Mouse (Mus musculus) neural tube, embryonic 11.5 days (tissue): Measurements from ENCODE around the gene Grm8. TPM values are rescaled to one million over a fixed set of nuclear protein-coding genes. Genes with fewer than 3 reads are reported as not detected.

ENCODE experiments used
- ATAC-seq: fragments of 200-750 bp; cut with Nextera tagmentation; 2 replicates; pipeline ENCODE4 v1.8.0; 2017; ENCODE audit warnings: moderate number of reproducible peaks, mild to moderate bottlenecking, moderate TSS enrichment, moderate library complexity; ENCODE audit not compliant: insufficient read depth, low FRiP score, low TSS enrichment
- DNase-seq: peaks from one replicate; pipeline ENCODE4 v3.0.0-alpha.2; 2015; ENCODE audit warnings: low spot score
- H3K27ac ChIP-seq: fragments of 300-500 bp; sonication (generic); 2 replicates; pipeline ENCODE4 v1.5.1; 2014; ENCODE audit warnings: low read depth, mild to moderate bottlenecking, low read length
- H3K27me3 ChIP-seq: fragments of 300-500 bp; sonication (generic); 2 replicates; pipeline ENCODE4 v1.6.1; 2014; ENCODE audit warnings: mild to moderate bottlenecking, low read length, mixed read lengths; ENCODE audit not compliant: control insufficient read depth, insufficient read depth
- H3K36me3 ChIP-seq: fragments of 300-500 bp; sonication (generic); 2 replicates; pipeline ENCODE4 v1.6.1; 2014; ENCODE audit warnings: mild to moderate bottlenecking, low read length, moderate library complexity, mixed read lengths; ENCODE audit not compliant: control insufficient read depth, insufficient read depth
- H3K4me1 ChIP-seq: fragments of 300-500 bp; sonication (generic); 2 replicates; pipeline ENCODE4 v1.6.1; 2014; ENCODE audit warnings: low read length, mixed read lengths; ENCODE audit not compliant: control insufficient read depth, insufficient read depth
- H3K4me2 ChIP-seq: fragments of 300-500 bp; sonication (generic); 2 replicates; pipeline ENCODE4 v1.6.1; 2014; ENCODE audit warnings: low read depth, mild to moderate bottlenecking, moderate library complexity
- H3K4me3 ChIP-seq: fragments of 300-500 bp; sonication (generic); 2 replicates; pipeline ENCODE4 v1.5.1; 2014; ENCODE audit warnings: low read depth, low read length
- H3K9ac ChIP-seq: fragments of 300-500 bp; sonication (generic); 2 replicates; pipeline ENCODE4 v1.6.1; 2014; ENCODE audit warnings: mild to moderate bottlenecking, low read length
- H3K9me3 ChIP-seq: fragments of 300-500 bp; sonication (generic); 2 replicates; pipeline ENCODE4 v1.6.1; 2016; ENCODE audit warnings: low read length; ENCODE audit not compliant: control insufficient read depth
- WGBS: fragments of 180-500 bp; shearing (Covaris S2); extraction: QIAGEN DNeasy Blood & Tissue Kit; methylation state at CpG from one replicate; pipeline ENCODE4 v1.1.7; 2014; 5-methylcytosine and 5-hydroxymethylcytosine counted together
- polyA plus RNA-seq: library from polyadenylated mRNA; unstranded; fragments of >200 nt; fragmentation: Nextera tagmentation; extraction: Ambion mirVana; gene quantifications from 2 replicates; pipeline ENCODE4 v1.2.1, GENCODE M21; 2014

The Grm8 gene
- polyA plus RNA-seq, 1 experiment from 2014 or later, result 1.1 TPM

DNA sequence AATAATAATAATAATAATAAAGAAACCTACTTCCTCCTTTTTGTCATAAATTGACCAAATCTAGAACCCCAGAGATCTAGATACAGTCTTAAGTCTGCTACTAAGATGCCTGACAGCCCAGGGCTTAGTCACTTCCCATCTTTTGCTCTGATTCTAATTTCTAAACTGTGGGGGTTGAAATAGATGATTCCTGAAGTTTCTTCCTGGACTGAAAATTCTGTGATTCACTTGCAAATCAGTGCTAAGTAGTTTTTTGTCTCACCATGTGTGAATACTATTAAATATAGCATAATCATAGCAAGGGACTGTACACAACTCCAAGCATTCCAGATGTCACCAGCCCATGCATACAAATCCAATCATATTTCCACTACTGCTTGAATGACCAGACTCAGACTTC lies 44.0 kb downstream of the Grm8 start:
- no peak overlapping the region for H3K27ac ChIP-seq
- H3K9ac ChIP-seq, result no peak overlapping the region
- H3K4me1 ChIP-seq, result no peaks in the 10 kb centered on the region
- H3K4me2 ChIP-seq, result no peak overlapping the region
- no peaks in the 10 kb centered on the region for H3K36me3 ChIP-seq
- ATAC-seq, result no peak
- no peaks in the 10 kb centered on the region for H3K27me3 ChIP-seq
- no peak for DNase-seq
- no peak overlapping the region for H3K4me3 ChIP-seq
- H3K9me3 ChIP-seq, result no peaks in the 10 kb centered on the region

DNA sequence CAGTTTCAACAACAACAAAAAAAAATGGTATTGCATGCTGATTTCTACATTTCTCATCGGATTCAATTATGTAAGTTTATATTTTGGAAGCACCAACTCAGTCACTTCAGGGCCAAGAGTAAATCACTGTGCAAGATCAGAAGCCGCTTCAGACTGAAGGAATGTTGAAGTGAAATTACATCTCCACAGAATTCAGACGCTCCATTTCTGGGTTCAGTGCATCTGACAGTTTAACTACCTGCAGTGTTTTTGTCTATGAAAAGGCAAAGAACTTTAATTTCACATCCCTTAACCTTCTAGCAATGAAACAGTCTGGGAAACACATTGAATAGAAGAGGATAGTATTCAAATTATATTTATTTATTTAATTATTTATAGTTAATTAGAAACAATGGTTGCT lies 59.4 kb downstream of the Grm8 start:
- no peak overlapping the region for H3K4me3 ChIP-seq

DNA sequence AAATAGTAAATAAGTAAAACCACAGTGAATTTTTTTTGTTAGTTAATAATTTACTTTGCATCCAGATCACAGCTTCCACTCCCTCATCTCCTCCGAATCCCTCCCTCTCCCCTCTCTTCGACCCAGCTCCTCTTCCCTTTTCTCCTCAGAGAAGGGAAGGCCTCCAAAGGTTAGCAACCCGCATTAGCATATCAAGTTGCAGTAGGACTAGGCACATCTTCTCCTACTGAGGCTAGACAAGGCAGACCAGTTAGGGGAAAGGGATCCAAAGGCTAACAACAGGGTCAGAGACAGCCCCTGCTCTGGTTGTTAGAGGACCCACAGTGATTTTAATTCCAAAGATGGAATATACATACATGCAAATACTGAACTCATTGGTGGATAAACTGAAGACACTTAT lies 60.5 kb downstream of the Grm8 start:
- Histone ChIP-seq H3K27me3 (no peaks in the 10 kb centered on the region), H3K27ac (no peak overlapping the region), H3K4me3 (no peak overlapping the region), H3K4me2 (no peak overlapping the region), H3K4me1 (no peaks in the 10 kb centered on the region), H3K9ac (no peak overlapping the region), H3K36me3 (no peaks in the 10 kb centered on the region), H3K9me3 (no peaks in the 10 kb centered on the region)
- 47% methylated on average over 3 of the region's 3 CpGs for WGBS
- ATAC-seq, result no peak
- DNase-seq, result no peak

More for the DNA sequence above, 59.4 kb downstream of the Grm8 start:
- H3K36me3 ChIP-seq, result no peaks in the 10 kb centered on the region
- DNase-seq (no peak), ATAC-seq (no peak)
- H3K4me1 ChIP-seq, result no peaks in the 10 kb centered on the region
- no peaks in the 10 kb centered on the region for H3K9me3 ChIP-seq
- WGBS, result 68% methylated on average over 3 of the region's 3 CpGs
- no peaks in the 10 kb centered on the region for H3K27me3 ChIP-seq
- no peak overlapping the region for H3K9ac ChIP-seq
- H3K4me2 ChIP-seq, result no peak overlapping the region
- H3K27ac ChIP-seq, result no peak overlapping the region

DNA sequence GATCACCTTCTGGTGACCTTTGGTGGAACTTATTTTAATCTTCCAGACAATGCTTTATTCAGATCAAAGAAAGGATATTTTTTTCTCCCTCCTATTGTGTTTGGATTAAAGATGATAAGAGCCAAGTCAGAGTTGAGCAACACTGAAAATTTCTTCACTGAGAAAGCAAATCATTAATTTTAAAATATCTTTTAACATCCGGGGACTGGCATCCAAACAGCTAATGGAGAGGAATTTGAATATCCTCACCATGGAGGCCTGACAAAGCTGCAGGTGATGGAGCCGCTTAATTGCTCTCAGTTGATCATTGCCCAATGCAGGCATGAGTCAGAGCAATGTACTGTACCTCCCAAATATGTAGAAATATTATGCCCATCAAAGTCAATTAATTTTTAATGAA lies 83.0 kb downstream of the Grm8 start:
- Histone ChIP-seq H3K4me2 (no peak overlapping the region), H3K4me1 (no peaks in the 10 kb centered on the region), H3K27me3 (no peaks in the 10 kb centered on the region), H3K27ac (no peak overlapping the region), H3K36me3 (no peaks in the 10 kb centered on the region), H3K9me3 (no peaks in the 10 kb centered on the region), H3K9ac (no peak overlapping the region), H3K4me3 (no peak overlapping the region)
- ATAC-seq (no peak), DNase-seq (no peak)
- WGBS, result 88% methylated on average over 2 of the region's 2 CpGs

DNA sequence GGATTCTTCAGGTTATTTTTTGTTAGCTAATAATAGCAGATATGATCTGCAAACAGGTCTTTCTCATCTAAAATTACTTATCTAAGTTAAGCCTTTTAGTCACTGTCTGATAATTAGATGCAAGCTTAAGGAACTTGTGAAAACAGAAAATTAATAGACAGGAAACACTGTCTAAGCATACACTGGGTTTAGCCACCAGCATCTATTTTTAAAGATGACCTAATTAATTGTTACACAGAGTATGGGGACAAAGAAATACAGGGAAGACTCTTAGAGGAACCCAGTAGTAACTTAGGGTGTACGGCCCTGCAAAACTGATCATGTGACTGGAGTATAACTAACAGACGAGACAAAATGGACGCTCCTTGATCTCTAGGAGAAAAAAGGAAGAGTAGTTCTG lies 92.6 kb downstream of the Grm8 start:
- DNase-seq, result no peak
- no peak overlapping the region for H3K4me2 ChIP-seq

GRCm38 (mm10) chr6:28040815-28041214 lies 94.2 kb downstream of the Grm8 start:
- DNase-seq (no peak), ATAC-seq (no peak)
- H3K36me3 ChIP-seq, result no peaks in the 10 kb centered on the region
- H3K9ac ChIP-seq, result no peak overlapping the region
- H3K4me1 ChIP-seq, result no peaks in the 10 kb centered on the region
- 94% methylated on average over 1 of the region's 1 CpGs for WGBS
- H3K27ac ChIP-seq, result no peak overlapping the region
- no peaks in the 10 kb centered on the region for H3K27me3 ChIP-seq
- no peaks in the 10 kb centered on the region for H3K9me3 ChIP-seq
- no peak overlapping the region for H3K4me2 ChIP-seq
- no peak overlapping the region for H3K4me3 ChIP-seq

More for the DNA sequence above, 92.6 kb downstream of the Grm8 start:
- no peaks in the 10 kb centered on the region for H3K36me3 ChIP-seq
- no peaks in the 10 kb centered on the region for H3K9me3 ChIP-seq
- no peaks in the 10 kb centered on the region for H3K27me3 ChIP-seq
- no peak overlapping the region for H3K27ac ChIP-seq
- no peak overlapping the region for H3K4me3 ChIP-seq
- H3K4me1 ChIP-seq, result no peaks in the 10 kb centered on the region
- H3K9ac ChIP-seq, result no peak overlapping the region
- WGBS, result 92% methylated on average over 3 of the region's 3 CpGs
- ATAC-seq, result no peak

- DNase-seq (no peak), ATAC-seq (no peak)
- WGBS, result 94% methylated on average over 4 of the region's 4 CpGs
- Histone ChIP-seq H3K36me3 (no peaks in the 10 kb centered on the region), H3K9ac (no peak overlapping the region), H3K27ac (no peak overlapping the region), H3K9me3 (no peaks in the 10 kb centered on the region), H3K27me3 (no peaks in the 10 kb centered on the region), H3K4me2 (no peak overlapping the region), H3K4me3 (no peak overlapping the region), H3K4me1 (no peaks in the 10 kb centered on the region)
Measured at GRCm38 (mm10) chr6:28032006-28032405, 103.0 kb downstream of the Grm8 start.

GRCm38 (mm10) chr6:28017653-28018052 lies 117.3 kb downstream of the Grm8 start:
- Histone ChIP-seq H3K9me3 (no peaks in the 10 kb centered on the region), H3K4me2 (no peak overlapping the region), H3K27ac (no peak overlapping the region)

DNA sequence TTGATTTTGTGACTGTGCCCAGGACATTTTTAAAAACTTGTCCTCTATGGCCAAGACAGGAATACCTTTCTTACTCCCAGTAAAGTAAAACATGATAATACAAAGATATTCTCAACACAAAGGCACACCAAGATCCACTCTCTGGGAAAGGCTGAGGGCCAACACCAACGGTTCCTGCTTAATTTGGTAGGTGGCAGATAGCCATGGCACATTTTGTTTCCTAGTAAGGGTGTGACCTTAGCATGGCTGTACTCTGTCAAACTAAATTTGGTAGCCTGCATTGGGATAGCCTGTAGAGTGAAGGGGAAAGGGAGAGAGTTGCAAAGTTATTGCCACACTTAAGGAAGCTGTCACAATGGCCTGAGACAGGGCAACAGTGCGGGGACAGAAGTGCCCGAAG lies 128.0 kb downstream of the Grm8 start:
- Histone ChIP-seq H3K27me3 (no peaks in the 10 kb centered on the region), H3K27ac (no peak overlapping the region), H3K9ac (no peak overlapping the region), H3K4me2 (no peak overlapping the region), H3K36me3 (no peaks in the 10 kb centered on the region), H3K4me3 (no peak overlapping the region), H3K9me3 (no peaks in the 10 kb centered on the region), H3K4me1 (no peaks in the 10 kb centered on the region)
- no peak for ATAC-seq
- DNase-seq, result no peak
- WGBS, result 86% methylated on average over 3 of the region's 3 CpGs

More at GRCm38 (mm10) chr6:28017653-28018052, 117.3 kb downstream of the Grm8 start:
- Histone ChIP-seq H3K4me1 (no peaks in the 10 kb centered on the region), H3K36me3 (no peaks in the 10 kb centered on the region), H3K27me3 (no peaks in the 10 kb centered on the region), H3K9ac (no peak overlapping the region), H3K4me3 (no peak overlapping the region)
- ATAC-seq (no peak), DNase-seq (no peak)
- WGBS, result 100% methylated on average over 1 of the region's 1 CpGs
